Mouse (Mus musculus): Measurements from ENCODE around the gene Wnt11. TPM values are rescaled to one million over a fixed set of nuclear protein-coding genes. Genes with fewer than 3 reads are reported as not detected.
A peak's percentile ranks its signal among the peaks of the same experiment; 100 is the strongest.

Gene Wnt11
- polyA plus RNA-seq, 1 experiment = not detected

- no peak for TF ChIP-seq POLR2A (IDR thresholded peaks at IDR 0.05; ENCODE audit: insufficient read depth, low read depth, low read length)
- no peak for TF ChIP-seq CTCF (IDR thresholded peaks at IDR 0.05; ENCODE audit: insufficient read depth, low read depth, low read length)
- WGBS = 95% methylated on average over 1 of the region's 1 CpGs
- H3K27ac ChIP-seq (ENCODE audit: insufficient read depth, low read depth, low read length) = no peak overlapping the region
Observed at GRCm38 (mm10) chr7:98820501-98820900, 14.4 kb upstream of the Wnt11 start.

GRCm38 (mm10) chr7:98822881-98823280, 12.0 kb upstream of the Wnt11 start:
- TF ChIP-seq CTCF (IDR thresholded peaks at IDR 0.05; ENCODE audit: insufficient read depth, low read depth, low read length) (no peak), POLR2A (IDR thresholded peaks at IDR 0.05; ENCODE audit: insufficient read depth, low read depth, low read length) (no peak)
- 95% methylated on average over 6 of the region's 6 CpGs for WGBS
- peaks cover under 1% of the 10 kb centered on the region; the same call in 1 of the 2 replicates for H3K4me1 ChIP-seq (ENCODE audit: control insufficient read depth, insufficient read depth, low read length)

More at GRCm38 (mm10) chr7:98820501-98820900, 14.4 kb upstream of the Wnt11 start:
- H3K4me3 ChIP-seq (ENCODE audit: insufficient read depth, low read depth, low read length) = no peak overlapping the region
- peaks cover 5% of the 10 kb centered on the region; the same call in 1 of the 2 replicates for H3K4me1 ChIP-seq (ENCODE audit: control insufficient read depth, insufficient read depth, low read length)

DNA sequence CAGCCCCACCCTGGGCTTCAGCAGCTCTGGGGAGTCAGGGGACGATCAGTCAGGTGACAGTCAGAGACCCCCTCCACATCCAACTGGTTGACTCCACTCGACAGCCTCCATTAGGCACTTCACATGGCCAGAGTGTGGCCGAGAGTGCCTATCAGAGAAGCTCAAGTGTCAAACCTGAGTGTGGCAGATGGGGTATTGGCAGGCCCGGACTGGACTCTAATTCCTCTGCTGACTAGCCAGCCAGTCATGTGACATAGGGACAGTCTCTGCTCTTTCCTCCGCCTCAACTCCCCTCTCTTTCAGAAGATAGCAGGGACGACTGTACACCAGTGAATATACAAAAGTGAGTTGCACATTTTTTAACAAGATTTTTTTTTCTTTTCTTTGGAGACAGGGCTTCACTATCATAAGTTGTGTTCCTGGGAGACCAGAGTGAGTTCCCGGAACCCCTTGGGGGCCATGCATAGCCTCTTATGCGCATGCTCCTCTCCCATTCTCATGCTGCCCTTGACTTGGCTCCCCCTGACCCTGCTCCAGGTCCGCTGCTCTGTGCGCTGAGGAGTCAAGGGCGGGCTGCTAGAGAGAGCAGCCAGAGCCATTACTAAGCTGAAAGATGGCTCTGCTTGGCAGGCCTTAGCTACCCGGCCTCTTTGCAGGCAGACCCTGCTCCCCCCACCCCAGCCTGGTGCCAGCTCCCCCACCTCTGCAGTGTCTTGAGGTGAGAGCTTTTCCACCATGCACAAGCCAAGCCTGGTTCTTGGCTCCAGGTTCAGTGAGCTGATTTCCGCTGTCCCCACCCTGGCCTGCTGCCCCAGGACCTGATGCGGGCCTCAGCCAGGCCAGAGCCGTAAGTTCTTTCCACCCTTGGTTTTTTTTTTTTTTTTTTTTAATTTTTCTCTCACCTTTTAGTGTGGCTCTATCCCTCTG, 10.8 kb upstream of the Wnt11 start:
- TF ChIP-seq POLR2A (IDR thresholded peaks at IDR 0.05; ENCODE audit: insufficient read depth, low read depth, low read length) (no peak), CTCF (IDR thresholded peaks at IDR 0.05; ENCODE audit: insufficient read depth, low read depth, low read length) (no peak)
- Histone ChIP-seq H3K27ac (ENCODE audit: insufficient read depth, low read depth, low read length) (no peak overlapping the region), H3K4me3 (ENCODE audit: insufficient read depth, low read depth, low read length) (no peak overlapping the region), H3K4me1 (ENCODE audit: control insufficient read depth, insufficient read depth, low read length) (peaks cover 10% of the 10 kb centered on the region; the same call in 1 of the 2 replicates)
- WGBS = 87% methylated on average over 15 of the region's 15 CpGs

More at GRCm38 (mm10) chr7:98822881-98823280, 12.0 kb upstream of the Wnt11 start:
- no peak overlapping the region for H3K4me3 ChIP-seq (ENCODE audit: insufficient read depth, low read depth, low read length)
- H3K27ac ChIP-seq (ENCODE audit: insufficient read depth, low read depth, low read length) = no peak overlapping the region

DNA sequence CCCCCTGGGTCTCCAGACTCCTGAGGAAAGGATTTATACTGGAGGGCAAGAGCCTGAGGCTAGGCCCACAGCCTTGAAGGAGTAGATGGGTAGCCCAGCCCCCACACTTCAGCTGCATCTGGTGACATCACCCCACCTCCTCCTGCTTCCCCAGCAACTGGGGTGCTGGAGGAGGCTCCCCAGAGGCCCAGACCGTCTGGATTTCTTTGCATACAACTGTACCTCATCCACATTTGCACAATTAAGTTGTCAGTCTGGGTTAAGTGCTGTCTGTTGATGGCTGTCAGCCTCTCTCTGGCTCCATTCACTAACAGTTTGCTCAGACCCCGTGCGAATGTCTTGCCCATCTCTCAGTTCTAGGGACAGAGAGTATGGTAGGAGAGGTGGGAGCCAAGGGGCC, 6.9 kb upstream of the Wnt11 start:
- Histone ChIP-seq H3K4me3 (ENCODE audit: insufficient read depth, low read depth, low read length) (no peak overlapping the region), H3K27ac (ENCODE audit: insufficient read depth, low read depth, low read length) (no peak overlapping the region), H3K4me1 (ENCODE audit: control insufficient read depth, insufficient read depth, low read length) (peaks cover 10% of the 10 kb centered on the region; the same call in 1 of the 2 replicates)
- TF ChIP-seq POLR2A (IDR thresholded peaks at IDR 0.05; ENCODE audit: insufficient read depth, low read depth, low read length) (no peak), CTCF (IDR thresholded peaks at IDR 0.05; ENCODE audit: insufficient read depth, low read depth, low read length) (no peak)
- WGBS = 67% methylated on average over 3 of the region's 3 CpGs

GRCm38 (mm10) chr7:98828876-98829275, 6.0 kb upstream of the Wnt11 start:
- Histone ChIP-seq H3K4me3 (ENCODE audit: insufficient read depth, low read depth, low read length) (no peak overlapping the region), H3K27ac (ENCODE audit: insufficient read depth, low read depth, low read length) (no peak overlapping the region), H3K4me1 (ENCODE audit: control insufficient read depth, insufficient read depth, low read length) (peaks cover 10% of the 10 kb centered on the region; the same call in 1 of the 2 replicates)
- WGBS = 57% methylated on average over 7 of the region's 7 CpGs
- TF ChIP-seq POLR2A (IDR thresholded peaks at IDR 0.05; ENCODE audit: insufficient read depth, low read depth, low read length) (no peak), CTCF (IDR thresholded peaks at IDR 0.05; ENCODE audit: insufficient read depth, low read depth, low read length) (no peak)

- H3K4me3 ChIP-seq (ENCODE audit: insufficient read depth, low read depth, low read length) = no peak overlapping the region
- H3K4me1 ChIP-seq (ENCODE audit: control insufficient read depth, insufficient read depth, low read length) = peaks cover 27% of the 10 kb centered on the region
- no peak for TF ChIP-seq CTCF (IDR thresholded peaks at IDR 0.05; ENCODE audit: insufficient read depth, low read depth, low read length)
- no peak for TF ChIP-seq POLR2A (IDR thresholded peaks at IDR 0.05; ENCODE audit: insufficient read depth, low read depth, low read length)
- WGBS = 83% methylated on average over 6 of the region's 6 CpGs
- H3K27ac ChIP-seq (ENCODE audit: insufficient read depth, low read depth, low read length) = no peak overlapping the region
Observed at GRCm38 (mm10) chr7:98831290-98831689, 3.6 kb upstream of the Wnt11 start.

DNA sequence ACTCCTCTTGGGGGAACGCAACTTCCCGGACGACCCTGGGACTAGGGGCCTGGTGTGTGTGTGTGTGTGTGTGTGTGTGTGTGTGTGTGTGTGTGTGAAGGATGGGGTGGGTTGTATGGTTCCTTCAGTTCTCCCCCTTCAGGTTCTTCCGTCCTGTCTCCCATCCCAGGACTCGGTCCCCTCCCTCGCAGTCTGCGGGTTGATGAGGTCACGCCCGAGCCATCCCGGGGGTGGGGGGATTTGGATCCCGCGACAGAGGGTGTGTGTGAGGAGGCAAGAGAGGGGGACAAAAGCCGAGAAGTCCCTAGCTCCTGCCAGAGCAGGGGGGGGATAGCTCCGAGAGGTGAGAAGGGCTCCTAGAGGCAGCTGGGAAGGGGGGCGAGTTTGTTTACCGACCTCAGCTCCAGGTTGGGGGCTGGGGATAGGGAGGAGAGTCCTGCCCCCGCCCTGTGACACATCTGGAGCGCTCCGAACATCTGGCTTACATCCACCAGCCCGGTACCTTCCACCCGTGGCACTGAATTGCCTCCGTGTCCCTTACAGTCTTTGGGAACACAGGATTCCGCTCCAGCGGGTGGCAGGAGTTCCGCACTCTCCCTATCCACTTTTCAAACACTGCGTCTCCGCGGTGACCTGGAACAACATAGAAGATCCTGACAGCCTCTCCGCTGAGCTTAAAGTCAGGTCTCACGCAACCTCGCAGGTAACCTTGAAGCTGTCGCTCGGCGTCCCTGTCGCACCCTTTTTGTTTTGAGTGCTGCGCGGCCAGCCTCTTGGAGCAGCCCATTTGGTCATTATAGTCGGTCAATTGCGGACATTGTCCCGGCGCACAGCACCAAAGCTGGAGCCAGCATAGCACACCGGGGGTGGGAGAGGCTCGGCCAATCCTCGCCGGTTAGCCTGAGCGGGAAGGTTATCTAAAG, 868 bp downstream of the Wnt11 start:
- TF ChIP-seq CTCF (IDR thresholded peaks at IDR 0.05; ENCODE audit: insufficient read depth, low read depth, low read length) (no peak), POLR2A (IDR thresholded peaks at IDR 0.05; ENCODE audit: insufficient read depth, low read depth, low read length) (no peak)
- Histone ChIP-seq H3K4me1 (ENCODE audit: control insufficient read depth, insufficient read depth, low read length) (peaks cover 42% of the 10 kb centered on the region), H3K27ac (ENCODE audit: insufficient read depth, low read depth, low read length) (no peak overlapping the region), H3K4me3 (ENCODE audit: insufficient read depth, low read depth, low read length) (peak overlapping the region; percentile 54)
- WGBS = under 1% methylated on average over 46 of the region's 46 CpGs

DNA sequence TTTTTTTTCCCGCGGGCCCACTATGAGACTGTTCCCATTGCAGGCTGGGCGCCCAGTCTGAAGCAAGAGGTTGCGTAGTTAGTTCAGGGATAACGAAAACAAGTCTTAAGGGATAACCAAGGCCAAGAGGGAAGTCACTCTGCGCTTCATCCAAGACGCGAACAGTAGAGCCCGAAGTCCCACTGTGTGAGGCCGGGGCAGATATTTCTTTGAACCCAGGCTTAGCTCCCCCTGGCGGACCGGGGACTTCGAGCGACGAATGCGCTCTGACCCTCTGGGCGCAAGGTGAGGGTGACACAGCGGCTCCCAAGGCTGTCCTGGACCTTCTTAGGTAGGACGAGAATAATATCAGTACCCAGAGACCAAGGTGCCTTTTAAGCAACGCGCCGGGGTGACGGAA, 1.7 kb downstream of the Wnt11 start:
- H3K4me3 ChIP-seq (ENCODE audit: insufficient read depth, low read depth, low read length) = no peak overlapping the region
- WGBS = 4% methylated on average over 23 of the region's 23 CpGs
- peaks cover 45% of the 10 kb centered on the region for H3K4me1 ChIP-seq (ENCODE audit: control insufficient read depth, insufficient read depth, low read length)
- TF ChIP-seq POLR2A (IDR thresholded peaks at IDR 0.05; ENCODE audit: insufficient read depth, low read depth, low read length) (no peak), CTCF (IDR thresholded peaks at IDR 0.05; ENCODE audit: insufficient read depth, low read depth, low read length) (peak; percentile 50; the same call in 1 of the 2 replicates)
- H3K27ac ChIP-seq (ENCODE audit: insufficient read depth, low read depth, low read length) = no peak overlapping the region

Data from olfactory bulb, adult 2 months (tissue).